Mouse (Mus musculus): ENCODE measurements around the gene Olfr504. TPM values are rescaled to one million over a fixed set of nuclear protein-coding genes. Genes with fewer than 3 reads are reported as not detected.
"Not testable (repeated sequence)": the region's sequence is repeated elsewhere in the genome, so short reads cannot be mapped to it uniquely, and the experiment has no call there.

Gene Olfr504
- not detected in 2 replicates for polyA plus RNA-seq (2012; rRNA removed)

DNA sequence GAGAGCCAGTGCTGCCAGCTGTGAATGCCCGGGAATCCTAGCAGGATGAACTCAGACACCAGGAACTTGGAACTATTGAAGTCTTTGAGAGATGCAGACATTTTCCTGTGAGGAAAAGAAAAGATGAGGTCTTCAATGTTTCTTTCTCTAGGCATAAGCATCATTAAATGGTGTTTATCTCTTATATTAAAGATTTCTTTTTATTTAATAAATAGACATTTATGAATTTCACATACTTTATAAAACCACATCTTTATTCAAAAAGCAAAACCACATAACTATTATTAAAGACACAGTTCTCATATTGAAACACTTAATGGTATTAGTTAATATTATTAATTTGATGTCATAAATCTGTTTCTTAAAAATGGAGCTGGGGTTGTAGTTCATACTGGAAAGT is at the start of gene Olfr504:
Olfr504 (minus strand) TSS at position 101 of the 400 bp plus-strand sequence.
- WGBS, result 69% methylated on average over 1 of the region's 1 CpGs
- Histone ChIP-seq H3K4me1 (ENCODE audit: control insufficient read depth, insufficient read depth, low read length) (no peaks in the 10 kb centered on the region), H3K27ac (ENCODE audit: insufficient read depth, low read depth, low read length) (no peak within 1 kb of the TSS), H3K4me3 (ENCODE audit: insufficient read depth, low read depth, low read length) (no peak within 1 kb of the TSS), H3K36me3 (ENCODE audit: control insufficient read depth, insufficient read depth, low read length) (no peaks in the 10 kb centered on the region), H3K27me3 (replicated peaks; ENCODE audit: control insufficient read depth, insufficient read depth, low read length) (no peaks in the 10 kb centered on the region)
- TF ChIP-seq CTCF (conservative IDR thresholded peaks at IDR 0.05; ENCODE audit: insufficient read depth, insufficient read length, low read depth, low read length) (no peak), POLR2A (IDR thresholded peaks at IDR 0.05; ENCODE audit: low read depth, low read length) (no peak)
- no peak for DNase-seq

DNA sequence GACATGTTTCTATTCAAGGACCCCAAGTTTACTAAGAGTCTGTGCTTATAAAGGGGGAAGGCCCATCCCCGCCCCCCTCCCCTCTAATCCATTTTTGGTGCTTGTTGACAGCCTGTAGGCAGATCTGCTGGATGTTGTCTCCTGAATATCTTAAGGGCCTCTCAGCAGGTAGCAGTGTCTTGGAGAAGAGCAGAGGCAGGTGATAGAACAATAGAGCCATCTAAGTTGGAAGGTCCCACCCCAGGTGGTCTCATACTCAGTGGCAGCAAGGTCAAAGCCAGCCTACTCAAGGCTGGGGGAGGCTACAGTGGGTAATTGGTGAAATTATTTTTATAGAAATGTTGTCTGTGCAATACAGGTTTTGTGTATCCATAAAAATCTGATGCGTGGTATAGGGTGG is 48.5 kb upstream of the Olfr504 start:
- no peak for DNase-seq
- H3K36me3 ChIP-seq (ENCODE audit: control insufficient read depth, insufficient read depth, low read length), result no peaks in the 10 kb centered on the region
- H3K4me1 ChIP-seq (ENCODE audit: control insufficient read depth, insufficient read depth, low read length), result no peaks in the 10 kb centered on the region
- no peak for TF ChIP-seq CTCF (conservative IDR thresholded peaks at IDR 0.05; ENCODE audit: insufficient read depth, insufficient read length, low read depth, low read length)
- WGBS, result 89% methylated on average over 2 of the region's 2 CpGs
- no peak overlapping the region for H3K27ac ChIP-seq (ENCODE audit: insufficient read depth, low read depth, low read length)
- H3K4me3 ChIP-seq (ENCODE audit: insufficient read depth, low read depth, low read length), result no peak overlapping the region
- no peaks in the 10 kb centered on the region; the same call in 1 of the 2 replicates for H3K27me3 ChIP-seq (replicated peaks; ENCODE audit: control insufficient read depth, insufficient read depth, low read length)

DNA sequence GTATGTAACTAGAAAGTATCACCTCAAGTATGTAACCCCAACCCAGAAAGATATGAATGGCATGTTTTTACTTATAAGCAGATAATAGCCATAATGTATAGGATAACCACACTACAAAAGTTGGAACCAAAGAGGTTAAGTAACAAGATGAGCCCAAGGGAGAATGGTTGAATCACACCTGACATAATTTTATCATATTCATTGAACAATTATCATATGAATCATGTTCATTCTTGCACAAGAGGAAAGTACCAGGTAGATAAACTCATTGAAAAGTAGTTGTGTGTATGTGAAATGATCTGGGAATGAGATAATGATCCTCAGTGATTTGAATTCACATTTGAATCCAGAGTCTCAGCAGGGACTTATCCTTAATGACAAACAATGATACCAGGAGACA is 44.9 kb upstream of the Olfr504 start, which contains the start of gene Olfr506:
Olfr506 (plus strand) TSS at position 301 of the 400 bp plus-strand sequence.
- Histone ChIP-seq H3K36me3 (ENCODE audit: control insufficient read depth, insufficient read depth, low read length) (no peaks in the 10 kb centered on the region), H3K27ac (ENCODE audit: insufficient read depth, low read depth, low read length) (no peak within 1 kb of the TSS), H3K27me3 (replicated peaks; ENCODE audit: control insufficient read depth, insufficient read depth, low read length) (no peaks in the 10 kb centered on the region; the same call in 1 of the 2 replicates), H3K4me1 (ENCODE audit: control insufficient read depth, insufficient read depth, low read length) (no peaks in the 10 kb centered on the region), H3K4me3 (ENCODE audit: insufficient read depth, low read depth, low read length) (no peak within 1 kb of the TSS)
- TF ChIP-seq POLR2A (IDR thresholded peaks at IDR 0.05; ENCODE audit: low read depth, low read length), result no peak
- TF ChIP-seq CTCF (conservative IDR thresholded peaks at IDR 0.05; ENCODE audit: insufficient read depth, insufficient read length, low read depth, low read length), result no peak
- no peak for DNase-seq

DNA sequence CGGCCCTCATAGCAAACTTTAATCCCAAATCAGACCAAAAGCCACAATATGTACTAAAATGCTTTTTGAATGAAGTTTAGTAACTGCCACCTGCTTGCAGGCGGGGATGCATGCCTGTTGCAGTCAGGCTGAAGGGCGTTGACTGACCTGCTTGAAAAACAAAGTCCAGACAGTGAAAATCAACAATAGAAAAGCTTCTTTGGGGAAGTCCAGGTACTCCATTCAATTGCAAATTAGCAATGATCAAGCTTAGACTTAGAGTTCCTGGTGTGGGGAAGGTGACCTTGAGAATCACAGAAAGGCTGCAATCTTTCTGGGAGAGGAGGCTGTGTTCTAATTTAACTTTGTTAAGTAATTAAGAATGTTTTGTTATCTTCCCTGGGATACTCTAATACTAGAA is 36.3 kb upstream of the Olfr504 start:
- H3K4me3 ChIP-seq (ENCODE audit: insufficient read depth, low read depth, low read length); H3K27ac ChIP-seq (ENCODE audit: insufficient read depth, low read depth, low read length); H3K4me1 ChIP-seq (ENCODE audit: control insufficient read depth, insufficient read depth, low read length); DNase-seq; H3K36me3 ChIP-seq (ENCODE audit: control insufficient read depth, insufficient read depth, low read length); H3K27me3 ChIP-seq (replicated peaks; ENCODE audit: control insufficient read depth, insufficient read depth, low read length): not testable (repeated sequence)
- WGBS, result 75% methylated on average over 3 of the region's 3 CpGs

DNA sequence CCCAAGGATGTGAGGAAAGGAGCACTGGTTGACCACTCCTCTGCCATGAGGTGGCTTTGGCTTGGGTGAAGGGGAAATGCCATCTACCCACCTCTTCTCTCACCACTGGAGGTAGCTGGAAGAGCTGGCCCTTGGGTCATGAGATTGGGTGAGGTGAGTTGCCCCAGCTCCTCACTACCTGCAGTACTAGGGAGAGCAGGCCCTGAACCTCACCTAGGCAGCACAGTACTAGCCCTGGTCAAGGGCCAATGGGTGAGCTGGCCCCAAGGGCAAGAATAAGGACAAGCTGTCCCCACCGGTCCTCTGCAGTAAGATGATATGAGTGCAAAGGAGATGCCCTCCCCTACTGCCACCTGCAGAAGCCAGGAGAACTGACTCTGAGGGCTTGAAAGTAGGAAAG is 24.2 kb upstream of the Olfr504 start:
- H3K4me1 ChIP-seq (ENCODE audit: control insufficient read depth, insufficient read depth, low read length), result no peaks in the 10 kb centered on the region

DNA sequence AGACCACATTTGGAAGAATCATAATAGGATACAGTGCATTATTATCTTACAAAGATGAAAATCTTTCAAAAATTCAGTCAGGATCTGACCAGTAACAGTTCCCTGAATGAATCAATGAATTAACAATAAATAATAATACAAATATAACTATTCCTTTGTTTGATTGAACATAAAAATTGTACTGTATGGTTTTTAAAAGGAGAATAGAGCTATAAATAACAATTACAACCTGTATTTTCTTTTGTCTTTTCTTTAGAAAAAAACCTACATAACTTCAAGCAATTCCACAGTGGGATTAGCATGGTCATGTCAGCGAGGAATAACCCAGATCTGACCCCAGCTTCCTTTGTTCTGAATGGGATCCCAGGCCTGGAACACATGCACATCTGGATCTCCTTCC is 21.4 kb downstream of the Olfr504 start, which contains the start of gene Olfr503:
Olfr503 (plus strand) TSS at position 301 of the 400 bp plus-strand sequence.
- H3K4me1 ChIP-seq (ENCODE audit: control insufficient read depth, insufficient read depth, low read length); H3K27me3 ChIP-seq (replicated peaks; ENCODE audit: control insufficient read depth, insufficient read depth, low read length); DNase-seq; H3K27ac ChIP-seq (ENCODE audit: insufficient read depth, low read depth, low read length); H3K36me3 ChIP-seq (ENCODE audit: control insufficient read depth, insufficient read depth, low read length); H3K4me3 ChIP-seq (ENCODE audit: insufficient read depth, low read depth, low read length): not testable (repeated sequence)
- 41% methylated on average over 1 of the region's 1 CpGs for WGBS

More for the DNA sequence above, 24.2 kb upstream of the Olfr504 start:
- 78% methylated on average over 1 of the region's 1 CpGs for WGBS
- no peaks in the 10 kb centered on the region for H3K27me3 ChIP-seq (replicated peaks; ENCODE audit: control insufficient read depth, insufficient read depth, low read length)
- no peaks in the 10 kb centered on the region for H3K36me3 ChIP-seq (ENCODE audit: control insufficient read depth, insufficient read depth, low read length)
- no peak overlapping the region for H3K4me3 ChIP-seq (ENCODE audit: insufficient read depth, low read depth, low read length)
- TF ChIP-seq POLR2A (IDR thresholded peaks at IDR 0.05; ENCODE audit: low read depth, low read length) (no peak), CTCF (conservative IDR thresholded peaks at IDR 0.05; ENCODE audit: insufficient read depth, insufficient read length, low read depth, low read length) (no peak)
- no peak overlapping the region for H3K27ac ChIP-seq (ENCODE audit: insufficient read depth, low read depth, low read length)
- no peak for DNase-seq

DNA sequence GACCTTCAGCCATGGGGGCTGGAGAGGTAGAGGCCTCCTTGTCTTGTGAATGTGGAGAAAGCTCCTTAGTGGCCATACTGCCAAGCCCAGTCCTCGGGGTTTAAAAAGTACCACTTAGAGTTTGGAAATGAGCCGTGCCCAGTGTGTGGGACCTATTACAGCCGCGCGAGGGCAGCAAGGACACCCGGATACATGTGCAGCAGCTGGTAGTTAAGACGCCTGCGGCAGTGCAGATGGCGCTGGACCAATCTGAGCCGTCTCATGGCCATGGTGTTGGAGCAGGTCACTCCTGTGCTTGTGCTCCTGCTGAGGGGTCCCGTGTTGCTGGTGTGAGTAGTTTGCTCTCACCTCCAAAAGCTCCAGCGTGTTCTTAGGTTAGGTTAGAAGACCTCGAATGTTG is 23.2 kb downstream of the Olfr504 start:
- 83% methylated on average over 13 of the region's 13 CpGs for WGBS
- no peak for DNase-seq
- H3K36me3 ChIP-seq (ENCODE audit: control insufficient read depth, insufficient read depth, low read length), result no peaks in the 10 kb centered on the region
- TF ChIP-seq CTCF (conservative IDR thresholded peaks at IDR 0.05; ENCODE audit: insufficient read depth, insufficient read length, low read depth, low read length), result no peak
- no peak overlapping the region for H3K27ac ChIP-seq (ENCODE audit: insufficient read depth, low read depth, low read length)
- H3K4me3 ChIP-seq (ENCODE audit: insufficient read depth, low read depth, low read length), result no peak overlapping the region
- no peaks in the 10 kb centered on the region for H3K27me3 ChIP-seq (replicated peaks; ENCODE audit: control insufficient read depth, insufficient read depth, low read length)
- H3K4me1 ChIP-seq (ENCODE audit: control insufficient read depth, insufficient read depth, low read length), result no peaks in the 10 kb centered on the region

DNA sequence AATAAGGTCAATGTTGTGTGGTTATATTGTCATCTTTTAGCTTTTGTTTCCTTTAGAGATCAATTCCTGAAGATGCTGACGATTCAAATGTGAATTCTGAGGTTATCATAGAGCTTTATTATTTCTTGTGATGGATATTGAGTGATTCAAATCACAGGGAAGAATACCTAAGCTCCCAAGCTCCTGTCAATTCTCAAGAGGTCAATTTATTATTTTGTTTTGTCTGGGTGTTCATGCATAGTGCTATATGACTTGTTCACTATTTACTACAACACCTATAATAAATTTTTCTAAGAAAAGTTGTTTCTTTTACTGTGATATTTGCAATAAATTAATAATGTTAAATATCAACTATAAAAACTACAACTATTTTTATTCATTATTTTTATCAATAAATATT is 40.6 kb downstream of the Olfr504 start, which contains the start of gene Olfr502:
Olfr502 (minus strand) TSS at position 101 of the 400 bp plus-strand sequence.
- Histone ChIP-seq H3K4me1 (ENCODE audit: control insufficient read depth, insufficient read depth, low read length) (no peaks in the 10 kb centered on the region), H3K4me3 (ENCODE audit: insufficient read depth, low read depth, low read length) (no peak within 1 kb of the TSS), H3K27me3 (replicated peaks; ENCODE audit: control insufficient read depth, insufficient read depth, low read length) (no peaks in the 10 kb centered on the region; the same call in 1 of the 2 replicates), H3K36me3 (ENCODE audit: control insufficient read depth, insufficient read depth, low read length) (no peaks in the 10 kb centered on the region), H3K27ac (ENCODE audit: insufficient read depth, low read depth, low read length) (no peak within 1 kb of the TSS)
- no peak for DNase-seq
- 68% methylated on average over 1 of the region's 1 CpGs for WGBS
- no peak for TF ChIP-seq CTCF (conservative IDR thresholded peaks at IDR 0.05; ENCODE audit: insufficient read depth, insufficient read length, low read depth, low read length)
- no peak for TF ChIP-seq POLR2A (IDR thresholded peaks at IDR 0.05; ENCODE audit: low read depth, low read length)

Other genes starting within 250 kb of the Olfr504 start
- not detected in 2 replicates for gene Olfr492, start 242.1 kb downstream of the Olfr504 start, polyA plus RNA-seq (2012; rRNA removed)
- not detected in 2 replicates for gene Olfr493, start 218.8 kb downstream of the Olfr504 start, polyA plus RNA-seq (2012; rRNA removed)
- not detected in 2 replicates for gene Olfr494, start 200.5 kb downstream of the Olfr504 start, polyA plus RNA-seq (2012; rRNA removed)
- gene Olfr495, start 172.6 kb downstream of the Olfr504 start, polyA plus RNA-seq (2012; rRNA removed), result not detected in 2 replicates
- gene Olfr497, start 145.4 kb downstream of the Olfr504 start, polyA plus RNA-seq (2012; rRNA removed), result not detected in 2 replicates
- not detected in 2 replicates for gene Olfr498, start 100.5 kb downstream of the Olfr504 start, polyA plus RNA-seq (2012; rRNA removed)
- not detected in 2 replicates for gene Olfr502, start 40.7 kb downstream of the Olfr504 start, polyA plus RNA-seq (2012; rRNA removed)
- not detected in 2 replicates for gene Olfr503, start 21.3 kb downstream of the Olfr504 start, polyA plus RNA-seq (2012; rRNA removed)
- gene Olfr506, start 45.0 kb upstream of the Olfr504 start, polyA plus RNA-seq (2012; rRNA removed), result not detected in 2 replicates
- not detected in 2 replicates for gene Olfr507, start 56.0 kb upstream of the Olfr504 start, polyA plus RNA-seq (2012; rRNA removed)
- gene Olfr508, start 64.2 kb upstream of the Olfr504 start, polyA plus RNA-seq (2012; rRNA removed), result not detected in 2 replicates
- gene Olfr509, start 86.1 kb upstream of the Olfr504 start, polyA plus RNA-seq (2012; rRNA removed), result not detected in 2 replicates
- not detected in 2 replicates for gene Olfr510, start 100.6 kb upstream of the Olfr504 start, polyA plus RNA-seq (2012; rRNA removed)
- gene Olfr512, start 147.5 kb upstream of the Olfr504 start, polyA plus RNA-seq (2012; rRNA removed), result not detected in 2 replicates
- not detected in 2 replicates for gene Olfr513, start 185.2 kb upstream of the Olfr504 start, polyA plus RNA-seq (2012; rRNA removed)